Mouse (Mus musculus) heart, embryonic 16.5 days (tissue): Measurements from ENCODE around the gene 1700017N19Rik. TPM values are rescaled to one million over a fixed set of nuclear protein-coding genes. Genes with fewer than 3 reads are reported as not detected.

ENCODE experiments used
- ATAC-seq: fragments of 200-750 bp; cut with Nextera tagmentation; replicated peaks from 2 replicates; pipeline ENCODE4 v1.8.0; 2017; ENCODE audit warnings: moderate number of reproducible peaks; ENCODE audit not compliant: insufficient read depth, low FRiP score; ENCODE audit errors: extremely low read depth
- H3K27ac ChIP-seq: fragments of 300-500 bp; sonication (generic); 2 replicates; pipeline ENCODE4 v1.5.1; 2014; ENCODE audit warnings: mild to moderate bottlenecking, low read length, control low read depth, moderate library complexity
- H3K27me3 ChIP-seq: fragments of 300-500 bp; sonication (generic); 2 replicates; pipeline ENCODE4 v1.6.1; 2014; ENCODE audit warnings: low read length, mixed read lengths; ENCODE audit not compliant: control insufficient read depth, insufficient read depth
- H3K36me3 ChIP-seq: fragments of 300-500 bp; sonication (generic); 2 replicates; pipeline ENCODE4 v1.6.1; 2014; ENCODE audit not compliant: control insufficient read depth, insufficient read depth
- H3K4me1 ChIP-seq: fragments of 300-500 bp; sonication (generic); 2 replicates; pipeline ENCODE4 v1.6.1; 2014; ENCODE audit warnings: low read length, mixed read lengths; ENCODE audit not compliant: control insufficient read depth, insufficient read depth
- H3K4me2 ChIP-seq: fragments of 300-500 bp; sonication (generic); 2 replicates; pipeline ENCODE4 v1.6.1; 2014; ENCODE audit warnings: low read depth, mild to moderate bottlenecking, control low read depth, low read length
- H3K4me3 ChIP-seq: fragments of 300-500 bp; sonication (generic); 2 replicates; pipeline ENCODE4 v1.5.1; 2014; ENCODE audit warnings: mild to moderate bottlenecking, control low read depth, low read length
- H3K9ac ChIP-seq: fragments of 300-500 bp; sonication (generic); 2 replicates; pipeline ENCODE4 v1.6.1; 2014; ENCODE audit warnings: low read length, control low read depth
- H3K9me3 ChIP-seq: fragments of 300-500 bp; sonication (generic); replicated peaks from 2 replicates; pipeline ENCODE4 v1.6.1; 2016; ENCODE audit warnings: low read length; ENCODE audit not compliant: control insufficient read depth
- whole genome bisulfite sequencing: fragments of 180-500 bp; shearing (Covaris S2); extraction: QIAGEN DNeasy Blood & Tissue Kit; methylation state at CpG from one replicate; pipeline ENCODE4 v1.1.7; 2014; 5-methylcytosine and 5-hydroxymethylcytosine counted together
- polyA plus RNA-seq: library from polyadenylated mRNA; unstranded; fragments of >200 nt; fragmentation: Nextera tagmentation; extraction: Ambion mirVana; gene quantifications from 2 replicates; pipeline ENCODE4 v1.2.1, GENCODE M21; 2015

Gene 1700017N19Rik
- polyA plus RNA-seq, 1 experiment from 2014 or later = not detected

DNA sequence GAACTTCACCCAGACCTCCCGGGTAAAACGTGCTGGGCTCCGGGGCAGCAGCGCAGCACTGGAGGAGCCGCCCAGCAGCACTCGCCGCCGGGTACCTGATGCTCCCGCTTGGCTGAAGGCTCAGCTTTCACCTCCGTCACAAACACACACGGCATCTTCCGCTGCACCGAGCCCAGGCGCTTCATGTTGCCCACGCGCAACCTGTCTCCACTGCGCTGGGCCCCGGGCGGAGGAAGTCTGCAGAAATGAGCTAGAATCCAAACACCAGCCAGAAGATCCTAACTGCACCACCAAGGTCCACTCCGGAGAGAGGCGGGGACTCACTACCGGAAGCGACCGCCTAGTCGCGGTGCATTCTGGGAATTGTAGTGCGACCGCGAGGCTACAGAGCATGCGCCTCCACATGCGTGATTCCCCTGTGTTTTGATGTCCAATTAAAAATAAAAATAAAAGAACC is 1.3 kb upstream of the 1700017N19Rik start:
- Histone ChIP-seq H3K4me2 (peak overlapping the region; percentile 86), H3K4me1 (peaks cover 5% of the 10 kb centered on the region; the same call in 1 of the 2 replicates), H3K9ac (peak overlapping the region; percentile 84), H3K27me3 (no peaks in the 10 kb centered on the region), H3K9me3 (no peaks in the 10 kb centered on the region), H3K36me3 (peaks cover 4% of the 10 kb centered on the region; the same call in 1 of the 2 replicates), H3K27ac (peak overlapping the region; percentile 71), H3K4me3 (peak overlapping the region; percentile 96)
- 0% methylated on average over 31 of the region's 31 CpGs for WGBS
- peak; percentile 99 for ATAC-seq

GRCm38 (mm10) chr10:100598339-100598738 is 8.1 kb downstream of the 1700017N19Rik start:
- 74% methylated on average over 3 of the region's 3 CpGs for WGBS
- Histone ChIP-seq H3K9ac (no peak overlapping the region), H3K27ac (no peak overlapping the region), H3K27me3 (no peaks in the 10 kb centered on the region), H3K9me3 (no peaks in the 10 kb centered on the region), H3K4me2 (no peak overlapping the region), H3K4me1 (no peaks in the 10 kb centered on the region), H3K4me3 (no peak overlapping the region), H3K36me3 (no peaks in the 10 kb centered on the region)
- no peak for ATAC-seq

GRCm38 (mm10) chr10:100603511-100603910 is 13.2 kb downstream of the 1700017N19Rik start:
- ATAC-seq = no peak
- Histone ChIP-seq H3K4me1 (no peaks in the 10 kb centered on the region), H3K9ac (no peak overlapping the region), H3K4me2 (no peak overlapping the region), H3K27ac (no peak overlapping the region), H3K27me3 (no peaks in the 10 kb centered on the region), H3K4me3 (no peak overlapping the region), H3K9me3 (no peaks in the 10 kb centered on the region), H3K36me3 (no peaks in the 10 kb centered on the region)
- WGBS = 82% methylated on average over 9 of the region's 9 CpGs

GRCm38 (mm10) chr10:100604254-100604653 is 14.0 kb downstream of the 1700017N19Rik start:
- 62% methylated on average over 2 of the region's 2 CpGs for WGBS
- Histone ChIP-seq H3K36me3 (no peaks in the 10 kb centered on the region), H3K4me3 (no peak overlapping the region), H3K4me2 (no peak overlapping the region), H3K27me3 (no peaks in the 10 kb centered on the region), H3K9ac (no peak overlapping the region), H3K27ac (no peak overlapping the region), H3K9me3 (no peaks in the 10 kb centered on the region), H3K4me1 (no peaks in the 10 kb centered on the region)
- no peak for ATAC-seq

DNA sequence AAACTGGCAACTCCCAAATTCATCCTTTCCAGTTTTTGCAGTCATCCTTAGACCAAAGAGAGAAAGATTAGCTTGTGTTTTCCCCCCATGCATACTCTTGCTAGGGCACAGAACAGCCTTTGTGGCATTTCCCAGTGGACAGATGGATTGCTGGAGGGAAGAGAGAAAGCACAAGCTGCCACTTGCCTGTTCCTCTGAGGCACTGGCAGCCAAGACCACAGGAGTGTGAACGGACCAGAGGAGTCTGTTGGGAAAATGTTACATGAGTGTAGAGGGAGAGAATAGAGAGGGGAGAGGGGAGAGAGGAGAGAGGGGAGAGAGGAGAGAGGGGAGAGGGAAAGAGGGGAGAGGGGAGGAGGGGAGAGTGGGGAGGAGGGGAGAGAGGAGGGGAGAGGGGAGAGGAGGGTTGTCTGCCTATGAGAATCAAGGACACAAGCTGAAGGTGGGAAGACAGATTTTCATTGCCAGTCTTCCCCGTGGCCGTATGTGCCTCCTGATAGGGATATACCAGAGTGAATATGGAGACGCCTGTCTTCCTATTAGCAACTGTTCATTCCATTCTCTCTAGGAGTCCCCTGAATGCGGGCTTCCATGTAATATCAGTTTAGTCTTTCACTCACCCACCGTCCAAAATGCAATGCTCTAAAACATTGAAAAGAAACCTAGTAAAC is 27.1 kb downstream of the 1700017N19Rik start:
- WGBS = 68% methylated on average over 6 of the region's 6 CpGs
- Histone ChIP-seq H3K27ac (no peak overlapping the region), H3K36me3 (no peaks in the 10 kb centered on the region), H3K4me2 (no peak overlapping the region), H3K27me3 (no peaks in the 10 kb centered on the region), H3K9ac (no peak overlapping the region), H3K4me1 (no peaks in the 10 kb centered on the region), H3K9me3 (no peaks in the 10 kb centered on the region), H3K4me3 (no peak overlapping the region)
- no peak for ATAC-seq

DNA sequence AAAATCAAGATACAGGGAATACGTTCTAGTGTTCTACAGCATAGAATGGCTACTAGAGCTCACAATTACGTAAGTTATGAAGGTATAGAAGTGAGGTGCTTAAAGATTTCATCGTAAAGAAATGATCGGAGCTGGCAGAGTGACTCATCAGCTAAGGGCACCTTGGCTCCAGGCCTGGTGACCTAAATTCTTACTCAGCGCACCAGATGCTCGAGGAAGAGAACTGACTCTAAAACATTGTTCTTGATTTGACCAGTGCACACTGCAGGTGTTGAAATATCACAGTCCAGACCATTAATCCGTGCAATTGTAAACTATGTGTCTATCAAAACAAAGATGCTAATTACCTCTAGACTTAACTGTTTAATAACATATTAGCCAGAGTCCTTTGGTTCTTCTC is 29.2 kb downstream of the 1700017N19Rik start:
- WGBS = 76% methylated on average over 7 of the region's 7 CpGs
- Histone ChIP-seq H3K4me3 (no peak overlapping the region), H3K9me3 (no peaks in the 10 kb centered on the region), H3K4me2 (no peak overlapping the region), H3K4me1 (no peaks in the 10 kb centered on the region), H3K27ac (no peak overlapping the region), H3K9ac (no peak overlapping the region), H3K27me3 (no peaks in the 10 kb centered on the region), H3K36me3 (no peaks in the 10 kb centered on the region)
- ATAC-seq = no peak

- Histone ChIP-seq H3K27ac (no peak overlapping the region), H3K27me3 (no peaks in the 10 kb centered on the region), H3K4me1 (no peaks in the 10 kb centered on the region), H3K4me3 (no peak overlapping the region), H3K36me3 (no peaks in the 10 kb centered on the region), H3K9me3 (no peaks in the 10 kb centered on the region), H3K4me2 (no peak overlapping the region), H3K9ac (no peak overlapping the region)
- 87% methylated on average over 12 of the region's 12 CpGs for WGBS
- ATAC-seq = no peak
These were observed 29.8 kb downstream of the 1700017N19Rik start for GRCm38 (mm10) chr10:100620040-100620439.

- no peak overlapping the region for H3K4me3 ChIP-seq
- H3K9me3 ChIP-seq = no peaks in the 10 kb centered on the region
- 64% methylated on average over 3 of the region's 3 CpGs for WGBS
- H3K4me2 ChIP-seq = no peak overlapping the region
- H3K9ac ChIP-seq = no peak overlapping the region
- no peaks in the 10 kb centered on the region for H3K27me3 ChIP-seq
- no peaks in the 10 kb centered on the region for H3K4me1 ChIP-seq
- no peak overlapping the region for H3K27ac ChIP-seq
- ATAC-seq = no peak
- no peaks in the 10 kb centered on the region for H3K36me3 ChIP-seq
These were observed 32.2 kb downstream of the 1700017N19Rik start for GRCm38 (mm10) chr10:100622494-100622893.

GRCm38 (mm10) chr10:100629762-100630438 is 39.6 kb downstream of the 1700017N19Rik start:
- Histone ChIP-seq H3K4me3 (peak overlapping the region; percentile 32), H3K9me3 (no peaks in the 10 kb centered on the region), H3K9ac (no peak overlapping the region; the same call in 1 of the 2 replicates), H3K4me1 (no peaks in the 10 kb centered on the region), H3K27me3 (no peaks in the 10 kb centered on the region), H3K36me3 (no peaks in the 10 kb centered on the region), H3K27ac (no peak overlapping the region), H3K4me2 (peak overlapping the region; percentile 59)
- 26% methylated on average over 20 of the region's 20 CpGs for WGBS
- ATAC-seq = no peak
